Mouse (Mus musculus): ENCODE measurements at regions not wholly inside any gene's neighbourhood (a gene's known extent, or its start where the extent isn't known, plus 50 kb on each side); places are given as distances from the start of the nearest gene placed in this dataset.

GRCm38 (mm10) chr3:148335654-148336053, 654.7 kb downstream of the Adgrl2 start:
- peak; percentile 15 for DNase-seq (ENCODE audit: low spot score)

GRCm38 (mm10) chr3:148324911-148325621, 665.3 kb downstream of the Adgrl2 start:
- no peak for DNase-seq (ENCODE audit: low spot score)

GRCm38 (mm10) chr3:148321894-148322293, 668.5 kb downstream of the Adgrl2 start:
- no peak for DNase-seq (ENCODE audit: low spot score)

GRCm38 (mm10) chr3:148316198-148316597, 674.2 kb downstream of the Adgrl2 start:
- DNase-seq (ENCODE audit: low spot score), result no peak

- no peak for DNase-seq (ENCODE audit: low spot score)
These were observed 675.1 kb downstream of the Adgrl2 start for GRCm38 (mm10) chr3:148315286-148315685.

- DNase-seq (ENCODE audit: low spot score), result no peak
These were observed 694.8 kb downstream of the Adgrl2 start for GRCm38 (mm10) chr3:148295515-148295914.

GRCm38 (mm10) chr3:148278978-148279377, 711.4 kb downstream of the Adgrl2 start:
- no peak for DNase-seq (ENCODE audit: low spot score)

- no peak for DNase-seq (ENCODE audit: low spot score)
These were observed 718.1 kb downstream of the Adgrl2 start for GRCm38 (mm10) chr3:148272159-148272848.

GRCm38 (mm10) chr3:148268812-148269211, 721.5 kb downstream of the Adgrl2 start:
- DNase-seq (ENCODE audit: low spot score), result no peak

GRCm38 (mm10) chr3:148259211-148259610, 731.1 kb downstream of the Adgrl2 start:
- no peak for DNase-seq (ENCODE audit: low spot score)

GRCm38 (mm10) chr3:148248617-148249016, 741.7 kb downstream of the Adgrl2 start:
- no peak for DNase-seq (ENCODE audit: low spot score)

GRCm38 (mm10) chr3:148246786-148247185, 743.6 kb downstream of the Adgrl2 start:
- DNase-seq (ENCODE audit: low spot score), result no peak

- DNase-seq (ENCODE audit: low spot score), result no peak
These were observed 752.3 kb downstream of the Adgrl2 start for GRCm38 (mm10) chr3:148238093-148238492.

- no peak for DNase-seq (ENCODE audit: low spot score)
These were observed 752.8 kb downstream of the Adgrl2 start for GRCm38 (mm10) chr3:148237555-148237954.

- DNase-seq (ENCODE audit: low spot score), result no peak
These were observed 756.7 kb downstream of the Adgrl2 start for GRCm38 (mm10) chr3:148233616-148234015.

GRCm38 (mm10) chr3:148229192-148229591, 761.2 kb downstream of the Adgrl2 start:
- DNase-seq (ENCODE audit: low spot score), result no peak

GRCm38 (mm10) chr3:148228002-148228707, 762.2 kb downstream of the Adgrl2 start:
- peak; percentile 23 for DNase-seq (ENCODE audit: low spot score)

GRCm38 (mm10) chr3:148220826-148221225, 769.5 kb downstream of the Adgrl2 start:
- DNase-seq (ENCODE audit: low spot score), result no peak

- DNase-seq (ENCODE audit: low spot score), result no peak
These were observed 770.2 kb downstream of the Adgrl2 start for GRCm38 (mm10) chr3:148220024-148220590.

- no peak for DNase-seq (ENCODE audit: low spot score)
These were observed 788.2 kb downstream of the Adgrl2 start for GRCm38 (mm10) chr3:148202148-148202547.

GRCm38 (mm10) chr3:148186704-148187103, 803.7 kb downstream of the Adgrl2 start:
- peak; percentile 8 for DNase-seq (ENCODE audit: low spot score)

- DNase-seq (ENCODE audit: low spot score), result no peak
These were observed 822.8 kb downstream of the Adgrl2 start for GRCm38 (mm10) chr3:148167556-148167955.

- no peak for DNase-seq (ENCODE audit: low spot score)
These were observed 831.3 kb downstream of the Adgrl2 start for GRCm38 (mm10) chr3:148159059-148159458.
